Mouse (Mus musculus) CD4-positive naive resting alpha-beta T cell, adult 76 days (primary cell): ENCODE results near the gene Rapgefl1. TPM values are rescaled to one million over a fixed set of nuclear protein-coding genes. Genes with fewer than 3 reads are reported as not detected.

Source experiments
- total RNA-seq: library from RNA; stranded (reverse); gene quantifications from one replicate; pipeline ENCODE4 v1.2.4, GENCODE M21; 2023

The Rapgefl1 gene
- 0.62 TPM for total RNA-seq

DNA sequence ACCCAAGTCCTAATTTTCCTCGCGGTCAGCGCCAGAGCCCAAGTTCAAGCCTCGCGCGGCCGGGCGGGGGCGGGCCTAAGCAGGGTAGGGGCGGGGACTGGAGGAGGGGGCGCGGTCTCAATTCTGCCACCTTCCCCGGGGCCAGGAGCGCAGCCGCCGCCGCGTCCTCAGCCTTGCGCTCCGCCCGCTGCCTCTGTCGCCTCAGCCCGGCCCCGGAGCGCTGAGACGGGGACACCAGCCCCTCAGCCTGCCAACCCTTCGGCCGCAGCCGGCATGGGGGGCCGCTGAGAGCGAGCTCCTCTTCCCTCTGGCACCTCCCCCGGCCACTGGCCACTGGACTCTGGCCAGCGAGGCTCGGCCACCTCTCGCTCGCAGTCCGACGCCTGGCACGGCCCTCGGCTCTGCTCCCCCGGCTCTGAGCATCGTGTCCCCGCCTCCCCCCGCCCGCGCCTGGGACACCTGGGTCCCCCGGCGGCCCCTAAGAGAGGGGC is at the start of gene Rapgefl1:
Rapgefl1 (plus strand) TSS at position 135 of the 491 bp plus-strand sequence.

DNA sequence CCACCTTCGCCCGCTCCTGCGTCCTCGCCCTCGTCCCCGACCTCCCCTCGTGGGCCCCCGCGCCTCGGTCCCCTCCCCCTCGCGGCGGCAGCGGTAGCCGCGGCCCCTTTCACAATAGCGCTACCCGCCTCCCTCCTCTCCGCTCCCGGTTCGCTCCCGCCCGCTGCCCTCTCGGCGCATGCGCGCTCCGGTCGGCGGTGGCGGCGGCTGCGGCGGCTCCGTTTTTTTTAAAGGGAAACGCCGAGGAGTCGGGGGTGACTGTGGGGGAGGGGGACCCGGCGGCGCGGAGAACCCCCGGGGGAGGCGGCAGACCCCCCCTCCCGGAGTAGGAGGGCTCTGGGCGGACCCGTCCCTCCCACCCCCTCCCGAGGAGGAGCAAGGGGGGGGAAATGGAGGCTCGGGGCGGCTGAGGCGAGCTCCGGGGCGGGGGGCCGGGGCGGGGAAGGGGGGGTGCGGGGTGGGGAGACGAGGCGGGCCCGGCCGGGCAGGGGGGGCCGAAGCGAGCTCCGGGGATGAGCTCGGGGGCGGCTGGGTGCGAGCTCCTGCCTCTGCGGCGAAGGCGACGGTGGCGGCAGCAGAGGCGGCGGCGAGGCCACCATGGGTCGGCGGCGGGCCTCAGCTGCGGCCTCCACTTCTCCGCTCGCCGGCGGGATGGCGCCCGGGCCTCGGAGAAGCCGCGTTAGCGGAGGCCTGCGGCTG is 41.4 kb upstream of the Rapgefl1 start, which contains the start of gene Msl1:
Msl1 (plus strand) TSS at position 502 of the 699 bp plus-strand sequence.

DNA sequence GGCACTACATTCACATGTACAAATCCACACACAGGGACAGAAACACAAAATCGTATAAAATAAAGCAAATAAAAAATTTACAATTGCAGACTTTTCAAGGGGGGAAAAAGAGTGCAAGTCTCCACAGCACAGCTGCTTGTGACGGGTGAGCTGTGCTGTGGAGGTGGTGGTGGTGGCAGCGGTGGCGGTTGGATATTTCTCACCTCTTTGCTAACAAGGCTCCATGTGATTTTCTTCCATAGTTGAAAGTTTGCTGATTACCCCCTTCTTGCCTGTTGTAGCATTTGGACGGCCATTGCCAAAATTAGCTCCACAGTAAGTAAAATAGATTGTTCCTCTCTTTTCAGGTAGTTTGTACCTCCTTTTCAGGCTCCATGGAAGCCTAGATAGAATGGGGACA is 32.0 kb upstream of the Rapgefl1 start, which contains the start of gene Casc3:
Casc3 (plus strand) TSS at position 301 of the 400 bp plus-strand sequence.

DNA sequence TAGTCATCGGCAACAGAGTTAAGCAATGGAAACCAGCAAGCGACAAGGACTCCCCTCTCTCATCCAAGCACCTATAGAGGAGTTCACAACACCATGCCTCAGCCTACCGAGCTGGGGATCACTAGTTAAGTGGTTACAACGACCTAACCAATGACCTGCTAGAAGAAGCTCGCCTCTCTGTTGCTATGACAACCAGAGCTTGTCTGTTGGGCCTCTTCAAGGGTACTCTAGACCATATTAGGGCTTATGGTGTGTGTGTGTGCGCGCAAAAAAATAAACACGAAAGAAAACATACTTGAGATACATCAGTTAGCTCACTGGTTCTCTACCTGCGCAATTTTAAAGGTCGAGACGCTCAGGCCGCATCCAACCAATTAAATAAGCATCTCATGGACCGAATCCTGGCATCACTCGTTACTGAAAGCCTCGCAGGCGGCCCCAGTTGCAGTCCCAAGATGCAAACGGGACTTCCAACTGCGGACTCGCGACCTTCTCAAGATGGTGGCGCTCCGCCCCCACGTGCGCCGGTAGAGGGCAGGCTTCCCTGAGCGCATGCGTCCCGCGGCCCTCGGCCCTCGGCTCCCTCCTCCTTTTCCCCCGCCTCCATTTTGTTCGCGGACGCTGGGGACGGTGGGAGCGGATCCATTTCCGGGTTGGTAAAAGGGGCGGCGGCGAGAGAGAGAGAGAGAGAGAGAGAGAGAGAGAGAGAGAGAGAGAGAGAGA is 26.6 kb downstream of the Rapgefl1 start, which contains the start of gene Wipf2:
Wipf2 (plus strand) TSS at position 611 of the 723 bp plus-strand sequence.

Other genes starting within 250 kb of the Rapgefl1 start
- gene Ormdl3, start 249.4 kb upstream of the Rapgefl1 start, total RNA-seq: 19.4 TPM
- not detected for gene Lrrc3c, start 238.5 kb upstream of the Rapgefl1 start, total RNA-seq
- gene Gm12355, start 211.1 kb upstream of the Rapgefl1 start, total RNA-seq: 21.9 TPM
- 0.64 TPM for gene Gsdma3, start 210.4 kb upstream of the Rapgefl1 start, total RNA-seq
- gene Gsdma2, start 190.0 kb upstream of the Rapgefl1 start, total RNA-seq: not detected
- gene Gsdma, start 172.4 kb upstream of the Rapgefl1 start, total RNA-seq: not detected
- gene Psmd3, start 154.2 kb upstream of the Rapgefl1 start, total RNA-seq: 77.8 TPM
- gene Csf3, start 135.5 kb upstream of the Rapgefl1 start, total RNA-seq: not detected
- gene Med24, start 107.3 kb upstream of the Rapgefl1 start, total RNA-seq: 77.9 TPM
- 30.2 TPM for gene Thra, start 96.1 kb upstream of the Rapgefl1 start, total RNA-seq
- 4.3 TPM for gene Nr1d1, start 61.5 kb upstream of the Rapgefl1 start, total RNA-seq
- 107 TPM for gene Msl1, start 41.3 kb upstream of the Rapgefl1 start, total RNA-seq
- gene Casc3, start 31.9 kb upstream of the Rapgefl1 start, total RNA-seq: 108 TPM
- 47.8 TPM for gene Wipf2, start 26.9 kb downstream of the Rapgefl1 start, total RNA-seq
- 1.2 TPM for gene Cdc6, start 71.0 kb downstream of the Rapgefl1 start, total RNA-seq
- 99.1 TPM for gene Rara, start 91.0 kb downstream of the Rapgefl1 start, total RNA-seq
- gene Gjd3, start 146.2 kb downstream of the Rapgefl1 start, total RNA-seq: not detected
- gene Top2a, start 187.4 kb downstream of the Rapgefl1 start, total RNA-seq: 9.8 TPM
- gene Igfbp4, start 204.5 kb downstream of the Rapgefl1 start, total RNA-seq: 382 TPM